Mouse (Mus musculus) kidney, adult 2 months (tissue): ENCODE measurements at regions not wholly inside any gene's neighbourhood (a gene's known extent, or its start where the extent isn't known, plus 50 kb on each side); places are given as distances from the start of the nearest gene placed in this dataset.

Experiments
- CTCF ChIP-seq: fragments of 200-500 bp; conservative IDR thresholded peaks from 2 replicates; pipeline ENCODE4 v1.5.1; 2011; ENCODE audit warnings: low read depth, mild to moderate bottlenecking, control low read depth, low read length, moderate library complexity, mixed read lengths; ENCODE audit not compliant: insufficient read depth, insufficient read length
- POLR2A ChIP-seq: fragments of 200-500 bp; IDR thresholded peaks from one replicate; pipeline ENCODE4 v1.6.1; 2011; ENCODE audit warnings: low read depth, low read length, control low read depth

DNA sequence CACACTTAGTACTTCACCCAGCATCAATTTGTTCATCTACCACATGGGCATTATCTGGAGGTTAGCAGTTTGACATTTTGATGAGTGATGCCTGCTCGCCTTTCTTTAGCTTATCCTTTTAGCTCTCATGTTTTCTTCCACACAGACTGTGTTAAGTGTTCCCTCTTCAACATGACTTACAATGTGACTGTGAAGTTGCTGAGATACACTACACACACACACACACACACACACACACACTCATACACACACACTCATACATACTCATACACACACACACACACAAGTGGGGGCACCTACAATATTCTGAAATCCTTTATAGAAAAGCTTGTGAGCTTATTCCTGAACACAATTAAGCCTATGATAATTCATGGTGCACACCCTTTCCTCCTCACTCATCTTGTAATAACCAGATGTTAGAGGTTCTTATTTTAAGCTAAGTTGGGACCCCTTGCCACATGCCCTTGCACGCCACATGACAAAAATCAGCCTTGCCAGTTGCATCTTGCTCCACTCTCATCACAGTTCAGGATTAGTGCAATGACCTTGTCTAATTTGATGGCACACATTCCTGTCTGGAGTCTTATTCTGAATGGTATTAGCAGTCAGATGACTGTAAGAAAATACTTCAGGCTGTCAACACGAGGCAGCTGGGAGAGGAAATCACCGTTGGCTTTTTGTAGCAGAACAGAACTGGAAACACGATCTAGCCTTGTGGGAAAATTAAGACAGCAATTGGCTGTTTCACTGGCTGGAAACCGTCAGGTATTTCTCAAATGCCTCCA lies 207.7 kb upstream of the Dio2 start:
- no peak for TF ChIP-seq POLR2A
- TF ChIP-seq CTCF = no peak
